Mouse (Mus musculus) cerebellum, adult (tissue): ENCODE data around the gene Gga2.
A peak's percentile ranks its signal among the peaks of the same experiment; 100 is the strongest.

Experiments
- ATAC-seq: cut with Nextera tagmentation; 2 replicates; pipeline ENCODE4 v1.9.2; 2017; ENCODE audit warnings: mild to moderate bottlenecking, moderate library complexity, mixed read lengths; ENCODE audit not compliant: insufficient number of reproducible peaks, low FRiP score, low TSS enrichment

Gga2 gene

GRCm38 (mm10) chr7:122012949-122013348 is 8.1 kb downstream of the Gga2 start:
- no peak for ATAC-seq

GRCm38 (mm10) chr7:122012370-122012769 is 8.7 kb downstream of the Gga2 start:
- no peak for ATAC-seq

GRCm38 (mm10) chr7:122000396-122000795 is 20.6 kb downstream of the Gga2 start:
- ATAC-seq: no peak

- no peak for ATAC-seq
Measured at GRCm38 (mm10) chr7:121995961-121996360, 25.1 kb downstream of the Gga2 start.

- peak; percentile 82; the same call in 1 of the 2 replicates for ATAC-seq
Measured at GRCm38 (mm10) chr7:121981307-121981871, 39.6 kb downstream of the Gga2 start, which contains the start of gene Cog7. Gene Cog7 (minus strand): TSS chr7:121981711.

GRCm38 (mm10) chr7:121975031-121975430 is 46.0 kb downstream of the Gga2 start:
- ATAC-seq: no peak

- ATAC-seq: no peak
Measured at GRCm38 (mm10) chr7:121971698-121972097, 49.3 kb downstream of the Gga2 start.

GRCm38 (mm10) chr7:121970250-121970649 is 50.8 kb downstream of the Gga2 start:
- ATAC-seq: no peak

GRCm38 (mm10) chr7:121968816-121969215 is 52.2 kb downstream of the Gga2 start:
- ATAC-seq: no peak

GRCm38 (mm10) chr7:121968242-121968641 is 52.8 kb downstream of the Gga2 start:
- ATAC-seq: no peak

GRCm38 (mm10) chr7:121966169-121966568 is 54.9 kb downstream of the Gga2 start:
- ATAC-seq: no peak

GRCm38 (mm10) chr7:121963883-121964398 is 57.1 kb downstream of the Gga2 start:
- no peak; the same call in 1 of the 2 replicates for ATAC-seq

- ATAC-seq: no peak
Measured at GRCm38 (mm10) chr7:121962571-121962959, 58.5 kb downstream of the Gga2 start.

- ATAC-seq: no peak
Measured at GRCm38 (mm10) chr7:121961913-121962570, 59.0 kb downstream of the Gga2 start.

- ATAC-seq: no peak
Measured at GRCm38 (mm10) chr7:121955802-121956201, 65.2 kb downstream of the Gga2 start.

GRCm38 (mm10) chr7:121954891-121955669 is 65.9 kb downstream of the Gga2 start:
- no peak for ATAC-seq

- no peak for ATAC-seq
Measured at GRCm38 (mm10) chr7:121947513-121947912, 73.5 kb downstream of the Gga2 start.

- ATAC-seq: no peak
Measured at GRCm38 (mm10) chr7:121946196-121946595, 74.8 kb downstream of the Gga2 start.

- no peak for ATAC-seq
Measured at GRCm38 (mm10) chr7:121942371-121942770, 78.7 kb downstream of the Gga2 start.

- no peak for ATAC-seq
Measured at GRCm38 (mm10) chr7:121941640-121942039, 79.4 kb downstream of the Gga2 start.

GRCm38 (mm10) chr7:121941016-121941415 is 80.0 kb downstream of the Gga2 start:
- no peak for ATAC-seq
